Mouse (Mus musculus): ENCODE measurements around the gene Tmem145. TPM values are rescaled to one million over a fixed set of nuclear protein-coding genes. Genes with fewer than 3 reads are reported as not detected.
A peak's percentile ranks its signal among the peaks of the same experiment; 100 is the strongest.

Tmem145 gene
- polyA plus RNA-seq, 1 experiment from 2014 or later: 0.14 TPM

GRCm38 (mm10) chr7:25326233-25326632 lies 20.3 kb downstream of the Tmem145 start:
- H3K4me1 ChIP-seq (replicated peaks; ENCODE audit: control insufficient read depth, insufficient read depth, low read length): peaks cover 8% of the 10 kb centered on the region
- no peak overlapping the region for H3K9ac ChIP-seq (ENCODE audit: low read length)
- WGBS: 65% methylated on average over 8 of the region's 8 CpGs
- no peak for ATAC-seq (ENCODE audit: low read depth)
- H3K36me3 ChIP-seq (ENCODE audit: control insufficient read depth, insufficient read depth, low read length): peaks cover 7% of the 10 kb centered on the region; the same call in 1 of the 2 replicates
- H3K27me3 ChIP-seq (ENCODE audit: control insufficient read depth, insufficient read depth, low read depth, low read length): no peaks in the 10 kb centered on the region
- H3K27ac ChIP-seq (ENCODE audit: low read length): no peak overlapping the region
- no peak overlapping the region for H3K4me2 ChIP-seq (ENCODE audit: low read depth, low read length)
- no peaks in the 10 kb centered on the region for H3K9me3 ChIP-seq (ENCODE audit: control insufficient read depth, low read length)
- H3K4me3 ChIP-seq (ENCODE audit: low read length): no peak overlapping the region

DNA sequence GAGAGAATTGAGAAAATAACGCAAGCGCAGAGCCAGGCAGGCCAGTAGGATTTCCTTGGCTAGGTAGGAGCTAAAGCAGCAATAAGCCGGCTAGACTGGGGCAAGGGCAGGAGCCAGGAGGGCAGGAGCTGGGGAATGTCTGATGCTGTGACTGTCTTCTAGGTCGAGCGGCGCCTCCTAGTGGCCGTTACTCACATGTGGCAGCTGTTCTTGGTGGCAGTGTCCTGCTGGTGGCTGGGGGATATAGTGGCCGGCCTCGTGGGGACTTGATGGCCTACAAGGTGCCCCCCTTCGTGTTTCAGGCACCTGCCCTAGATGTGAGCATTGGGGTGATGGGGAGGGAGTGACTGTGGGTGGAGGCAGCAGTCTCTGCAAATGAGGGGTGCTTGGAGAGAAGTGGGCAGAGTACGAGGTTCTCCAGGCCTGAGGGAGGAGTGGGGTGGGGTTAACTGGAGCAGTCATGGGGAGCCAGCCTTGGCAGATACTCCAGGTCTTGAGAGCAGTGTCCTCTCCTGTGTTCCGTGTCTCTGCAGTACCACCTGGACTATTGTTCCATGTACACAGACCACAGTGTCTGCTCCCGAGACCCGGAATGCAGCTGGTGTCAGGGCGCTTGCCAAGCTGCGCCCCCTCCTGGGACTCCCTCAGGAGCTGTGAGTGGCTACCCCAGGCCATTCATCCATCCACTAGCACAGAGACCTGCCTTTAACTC lies 27.8 kb downstream of the Tmem145 start:
- peak; percentile 81 for ATAC-seq (ENCODE audit: low read depth)
- WGBS: 41% methylated on average over 16 of the region's 16 CpGs

GRCm38 (mm10) chr7:25334472-25334871 lies 28.6 kb downstream of the Tmem145 start:
- H3K36me3 ChIP-seq (ENCODE audit: control insufficient read depth, insufficient read depth, low read length): peaks cover 19% of the 10 kb centered on the region; the same call in 1 of the 2 replicates
- H3K4me3 ChIP-seq (ENCODE audit: low read length): no peak overlapping the region
- no peak overlapping the region for H3K4me2 ChIP-seq (ENCODE audit: low read depth, low read length)
- peak; percentile 50; the same call in 1 of the 2 replicates for ATAC-seq (ENCODE audit: low read depth)
- H3K27ac ChIP-seq (ENCODE audit: low read length): no peak overlapping the region
- H3K27me3 ChIP-seq (ENCODE audit: control insufficient read depth, insufficient read depth, low read depth, low read length): no peaks in the 10 kb centered on the region
- no peaks in the 10 kb centered on the region for H3K9me3 ChIP-seq (ENCODE audit: control insufficient read depth, low read length)
- 78% methylated on average over 12 of the region's 12 CpGs for WGBS
- H3K4me1 ChIP-seq (replicated peaks; ENCODE audit: control insufficient read depth, insufficient read depth, low read length): no peaks in the 10 kb centered on the region
- no peak overlapping the region for H3K9ac ChIP-seq (ENCODE audit: low read length)

More for the DNA sequence above, 27.8 kb downstream of the Tmem145 start:
- Histone ChIP-seq H3K4me3 (ENCODE audit: low read length) (no peak overlapping the region), H3K4me1 (replicated peaks; ENCODE audit: control insufficient read depth, insufficient read depth, low read length) (no peaks in the 10 kb centered on the region), H3K4me2 (ENCODE audit: low read depth, low read length) (no peak overlapping the region), H3K36me3 (ENCODE audit: control insufficient read depth, insufficient read depth, low read length) (peaks cover 19% of the 10 kb centered on the region; the same call in 1 of the 2 replicates), H3K27me3 (ENCODE audit: control insufficient read depth, insufficient read depth, low read depth, low read length) (no peaks in the 10 kb centered on the region), H3K27ac (ENCODE audit: low read length) (no peak overlapping the region), H3K9me3 (ENCODE audit: control insufficient read depth, low read length) (no peaks in the 10 kb centered on the region), H3K9ac (ENCODE audit: low read length) (no peak overlapping the region)

DNA sequence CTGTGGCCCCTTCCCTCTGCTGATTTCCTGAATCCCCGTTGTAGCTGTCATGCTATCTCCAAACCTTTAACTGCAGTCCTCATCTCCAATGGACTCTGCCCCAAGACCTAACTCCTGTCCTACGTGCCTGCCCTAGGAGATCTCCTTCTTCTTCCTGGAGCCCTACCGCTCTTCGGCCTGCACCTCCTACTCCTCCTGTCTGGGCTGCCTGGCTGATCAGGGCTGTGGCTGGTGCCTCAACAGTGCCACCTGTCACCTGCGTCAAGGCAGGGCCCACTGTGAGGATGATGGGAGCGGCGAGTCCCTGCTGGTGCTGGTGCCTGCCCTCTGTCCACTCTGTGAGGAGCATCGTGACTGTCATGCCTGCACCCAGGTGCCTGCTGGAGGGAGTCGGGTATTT lies 33.4 kb downstream of the Tmem145 start:
- ATAC-seq (ENCODE audit: low read depth): no peak
- no peak overlapping the region for H3K4me3 ChIP-seq (ENCODE audit: low read length)
- 86% methylated on average over 9 of the region's 9 CpGs for WGBS
- H3K9ac ChIP-seq (ENCODE audit: low read length): no peak overlapping the region
- H3K27me3 ChIP-seq (ENCODE audit: control insufficient read depth, insufficient read depth, low read depth, low read length): no peaks in the 10 kb centered on the region
- H3K9me3 ChIP-seq (ENCODE audit: control insufficient read depth, low read length): no peaks in the 10 kb centered on the region
- H3K36me3 ChIP-seq (ENCODE audit: control insufficient read depth, insufficient read depth, low read length): peaks cover 7% of the 10 kb centered on the region
- no peak overlapping the region for H3K27ac ChIP-seq (ENCODE audit: low read length)
- no peak overlapping the region for H3K4me2 ChIP-seq (ENCODE audit: low read depth, low read length)
- H3K4me1 ChIP-seq (replicated peaks; ENCODE audit: control insufficient read depth, insufficient read depth, low read length): no peaks in the 10 kb centered on the region

DNA sequence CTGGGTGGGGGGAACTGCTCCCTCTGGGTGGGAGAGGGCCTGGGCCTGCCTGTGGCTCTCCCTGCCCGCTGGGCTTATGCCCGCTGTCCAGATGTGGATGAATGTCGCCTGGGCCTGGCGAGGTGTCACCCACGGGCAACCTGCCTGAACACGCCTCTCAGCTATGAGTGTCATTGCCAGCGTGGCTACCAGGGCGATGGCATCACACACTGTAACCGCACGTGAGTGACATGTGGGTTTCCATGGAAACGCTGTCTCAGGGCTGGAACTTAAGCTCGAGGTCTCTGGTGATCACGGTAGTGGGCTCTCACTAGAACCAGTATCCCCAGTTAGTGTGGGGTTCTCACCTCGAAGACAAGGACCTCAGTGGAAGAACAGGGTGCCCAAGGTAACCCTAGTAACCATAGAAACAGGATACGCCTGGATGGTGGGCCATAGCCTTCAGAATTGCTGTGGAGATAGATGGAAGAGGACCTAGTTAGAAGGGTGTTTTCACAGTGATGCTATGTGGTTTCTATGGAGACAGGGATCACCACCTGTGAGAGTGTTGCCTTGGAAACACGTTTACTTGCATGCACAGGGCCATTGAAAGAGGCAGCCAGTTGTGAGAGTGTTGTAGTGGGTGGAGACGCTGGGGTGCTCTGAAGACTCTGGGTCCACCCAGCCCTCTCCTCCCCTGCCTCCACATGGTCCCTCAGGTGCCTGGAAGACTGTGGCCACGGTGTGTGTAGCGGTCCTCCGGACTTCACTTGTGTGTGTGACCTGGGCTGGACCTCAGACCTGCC lies 35.3 kb downstream of the Tmem145 start:
- Histone ChIP-seq H3K4me1 (replicated peaks; ENCODE audit: control insufficient read depth, insufficient read depth, low read length) (no peaks in the 10 kb centered on the region), H3K9ac (ENCODE audit: low read length) (no peak overlapping the region), H3K27ac (ENCODE audit: low read length) (no peak overlapping the region), H3K9me3 (ENCODE audit: control insufficient read depth, low read length) (no peaks in the 10 kb centered on the region), H3K4me3 (ENCODE audit: low read length) (no peak overlapping the region), H3K4me2 (ENCODE audit: low read depth, low read length) (no peak overlapping the region), H3K36me3 (ENCODE audit: control insufficient read depth, insufficient read depth, low read length) (peaks cover 2% of the 10 kb centered on the region; the same call in 1 of the 2 replicates), H3K27me3 (ENCODE audit: control insufficient read depth, insufficient read depth, low read depth, low read length) (no peaks in the 10 kb centered on the region)
- 76% methylated on average over 20 of the region's 20 CpGs for WGBS
- no peak for ATAC-seq (ENCODE audit: low read depth)

DNA sequence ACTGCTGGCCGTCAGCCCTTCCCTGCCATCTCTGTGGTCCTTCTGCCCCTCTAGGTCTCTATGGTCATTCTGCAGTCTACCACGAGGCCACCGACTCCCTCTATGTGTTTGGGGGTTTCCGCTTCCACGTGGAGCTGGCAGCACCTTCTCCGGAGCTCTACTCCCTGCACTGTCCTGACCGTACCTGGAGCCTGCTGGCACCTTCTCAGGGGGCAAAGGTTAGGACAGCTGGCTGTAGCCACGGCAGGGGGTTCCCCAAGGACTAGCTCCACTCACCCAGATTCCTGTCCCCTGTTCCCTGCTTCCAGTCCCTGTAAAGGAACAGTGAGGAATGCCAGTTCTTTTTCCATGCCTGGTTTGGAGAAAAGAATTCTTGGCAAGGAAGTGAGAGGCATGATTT lies 43.0 kb downstream of the Tmem145 start:
- WGBS: 82% methylated on average over 8 of the region's 8 CpGs
- H3K4me2 ChIP-seq (ENCODE audit: low read depth, low read length): no peak overlapping the region
- H3K27me3 ChIP-seq (ENCODE audit: control insufficient read depth, insufficient read depth, low read depth, low read length): no peaks in the 10 kb centered on the region
- H3K9me3 ChIP-seq (ENCODE audit: control insufficient read depth, low read length): peaks cover 3% of the 10 kb centered on the region; the same call in 1 of the 2 replicates
- H3K27ac ChIP-seq (ENCODE audit: low read length): no peak overlapping the region
- no peaks in the 10 kb centered on the region for H3K4me1 ChIP-seq (replicated peaks; ENCODE audit: control insufficient read depth, insufficient read depth, low read length)
- H3K36me3 ChIP-seq (ENCODE audit: control insufficient read depth, insufficient read depth, low read length): peaks cover 23% of the 10 kb centered on the region
- H3K4me3 ChIP-seq (ENCODE audit: low read length): no peak overlapping the region
- no peak overlapping the region for H3K9ac ChIP-seq (ENCODE audit: low read length)
- ATAC-seq (ENCODE audit: low read depth): no peak

DNA sequence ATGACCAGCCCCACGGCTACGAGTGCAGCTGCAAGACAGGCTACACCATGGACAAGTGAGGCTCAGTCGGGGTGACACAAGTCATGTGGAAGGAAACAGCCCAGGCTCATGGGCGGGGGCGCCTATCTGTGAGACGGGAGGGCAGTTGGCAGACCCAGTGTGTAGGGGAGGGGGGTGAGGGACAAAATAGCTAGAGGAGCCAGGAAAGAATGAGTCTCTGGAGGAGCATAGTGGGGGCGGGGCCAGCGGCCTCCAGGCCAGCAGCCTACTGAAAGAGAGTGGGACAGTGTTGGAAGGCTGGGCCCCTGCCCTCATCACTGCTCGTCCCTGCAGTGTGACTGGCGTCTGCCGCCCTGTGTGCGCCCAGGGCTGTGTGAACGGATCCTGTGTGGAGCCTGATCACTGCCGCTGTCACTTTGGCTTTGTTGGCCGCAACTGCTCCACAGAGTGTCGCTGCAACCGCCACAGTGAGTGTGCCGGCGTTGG lies 52.9 kb downstream of the Tmem145 start:
- Histone ChIP-seq H3K27me3 (ENCODE audit: control insufficient read depth, insufficient read depth, low read depth, low read length) (no peaks in the 10 kb centered on the region), H3K27ac (ENCODE audit: low read length) (no peak overlapping the region), H3K36me3 (ENCODE audit: control insufficient read depth, insufficient read depth, low read length) (peaks cover 16% of the 10 kb centered on the region), H3K4me3 (ENCODE audit: low read length) (no peak overlapping the region), H3K9me3 (ENCODE audit: control insufficient read depth, low read length) (no peaks in the 10 kb centered on the region), H3K4me2 (ENCODE audit: low read depth, low read length) (no peak overlapping the region), H3K4me1 (replicated peaks; ENCODE audit: control insufficient read depth, insufficient read depth, low read length) (no peaks in the 10 kb centered on the region), H3K9ac (ENCODE audit: low read length) (no peak overlapping the region)
- peak; percentile 23; the same call in 1 of the 2 replicates for ATAC-seq (ENCODE audit: low read depth)
- 77% methylated on average over 19 of the region's 19 CpGs for WGBS

DNA sequence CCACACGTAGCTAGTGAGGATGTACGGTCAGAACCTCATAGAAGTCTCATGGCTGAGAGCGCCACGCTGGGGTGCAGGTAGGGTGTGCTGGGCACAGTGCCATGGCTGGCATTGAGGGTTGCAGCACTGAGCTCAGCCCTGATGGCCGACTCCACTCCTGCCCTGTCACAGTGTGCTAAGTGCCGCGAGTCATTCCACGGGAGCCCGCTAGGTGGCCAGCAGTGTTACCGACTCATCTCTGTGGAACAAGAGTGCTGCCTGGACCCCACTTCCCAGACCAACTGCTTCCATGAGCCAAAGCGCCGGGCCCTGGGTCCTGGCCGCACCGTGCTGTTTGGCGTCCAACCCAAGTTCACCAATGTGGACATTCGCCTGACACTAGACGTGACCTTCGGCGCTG lies 57.2 kb downstream of the Tmem145 start:
- H3K27me3 ChIP-seq (ENCODE audit: control insufficient read depth, insufficient read depth, low read depth, low read length): peaks cover 11% of the 10 kb centered on the region
- WGBS: 85% methylated on average over 19 of the region's 19 CpGs
- no peak overlapping the region for H3K4me3 ChIP-seq (ENCODE audit: low read length)
- no peak overlapping the region for H3K27ac ChIP-seq (ENCODE audit: low read length)
- peaks cover 4% of the 10 kb centered on the region; the same call in 1 of the 2 replicates for H3K4me1 ChIP-seq (replicated peaks; ENCODE audit: control insufficient read depth, insufficient read depth, low read length)
- H3K9me3 ChIP-seq (ENCODE audit: control insufficient read depth, low read length): no peaks in the 10 kb centered on the region
- H3K36me3 ChIP-seq (ENCODE audit: control insufficient read depth, insufficient read depth, low read length): peaks cover 10% of the 10 kb centered on the region
- ATAC-seq (ENCODE audit: low read depth): 0 out of 2 replicates have a peak, but pooled peaks have one; percentile 16
- H3K9ac ChIP-seq (ENCODE audit: low read length): no peak overlapping the region
- no peak overlapping the region for H3K4me2 ChIP-seq (ENCODE audit: low read depth, low read length)

GRCm38 (mm10) chr7:25363632-25364031 lies 57.7 kb downstream of the Tmem145 start:
- H3K9me3 ChIP-seq (ENCODE audit: control insufficient read depth, low read length): no peaks in the 10 kb centered on the region
- ATAC-seq (ENCODE audit: low read depth): no peak
- H3K36me3 ChIP-seq (ENCODE audit: control insufficient read depth, insufficient read depth, low read length): peaks cover 10% of the 10 kb centered on the region
- H3K4me2 ChIP-seq (ENCODE audit: low read depth, low read length): no peak overlapping the region
- H3K27me3 ChIP-seq (ENCODE audit: control insufficient read depth, insufficient read depth, low read depth, low read length): peaks cover 15% of the 10 kb centered on the region
- H3K27ac ChIP-seq (ENCODE audit: low read length): no peak overlapping the region
- H3K9ac ChIP-seq (ENCODE audit: low read length): no peak overlapping the region
- 90% methylated on average over 17 of the region's 17 CpGs for WGBS
- peaks cover 4% of the 10 kb centered on the region; the same call in 1 of the 2 replicates for H3K4me1 ChIP-seq (replicated peaks; ENCODE audit: control insufficient read depth, insufficient read depth, low read length)
- H3K4me3 ChIP-seq (ENCODE audit: low read length): no peak overlapping the region

All from lung, embryonic 16.5 days (tissue).